Mouse (Mus musculus) hindbrain, embryonic 10.5 days (tissue): Measurements from ENCODE around the gene Fat2. TPM values are rescaled to one million over a fixed set of nuclear protein-coding genes. Genes with fewer than 3 reads are reported as not detected.

Source experiments
- DNase-seq: peaks from one replicate; pipeline ENCODE4 v3.0.0-alpha.2; 2017; ENCODE audit warnings: low spot score
- H3K27ac ChIP-seq: fragments of 300-500 bp; sonication (generic); 2 replicates; pipeline ENCODE4 v1.5.1; 2016; ENCODE audit warnings: mild to moderate bottlenecking, moderate library complexity
- H3K27me3 ChIP-seq: fragments of 300-500 bp; sonication (generic); 2 replicates; pipeline ENCODE4 v1.6.1; 2016; ENCODE audit warnings: mild to moderate bottlenecking; ENCODE audit not compliant: poor library complexity, insufficient read depth, severe bottlenecking
- H3K36me3 ChIP-seq: fragments of 300-500 bp; sonication (generic); 2 replicates; pipeline ENCODE4 v1.6.1; 2016; ENCODE audit warnings: mild to moderate bottlenecking, moderate library complexity
- H3K4me1 ChIP-seq: fragments of 300-500 bp; sonication (generic); replicated peaks from 2 replicates; pipeline ENCODE4 v1.6.1; 2016; ENCODE audit warnings: mild to moderate bottlenecking
- H3K4me3 ChIP-seq: fragments of 300-500 bp; sonication (generic); 2 replicates; pipeline ENCODE4 v1.5.1; 2016; ENCODE audit warnings: mild to moderate bottlenecking, moderate library complexity
- H3K9me3 ChIP-seq: fragments of 300-500 bp; sonication (generic); 2 replicates; pipeline ENCODE4 v1.6.1; 2016; ENCODE audit warnings: mild to moderate bottlenecking, moderate library complexity
- WGBS: fragments of 180-500 bp; shearing (Covaris S2); methylation state at CpG from one replicate; pipeline ENCODE4 v1.1.7; 2016; 5-methylcytosine and 5-hydroxymethylcytosine counted together
- polyA plus RNA-seq: library from polyadenylated mRNA; unstranded; fragments of >200 nt; fragmentation: Nextera tagmentation; extraction: Ambion mirVana; gene quantifications from 2 replicates; pipeline ENCODE4 v1.2.1, GENCODE M21; 2016

Fat2 gene
- polyA plus RNA-seq, 1 experiment from 2014 or later, result 0.01 TPM

DNA sequence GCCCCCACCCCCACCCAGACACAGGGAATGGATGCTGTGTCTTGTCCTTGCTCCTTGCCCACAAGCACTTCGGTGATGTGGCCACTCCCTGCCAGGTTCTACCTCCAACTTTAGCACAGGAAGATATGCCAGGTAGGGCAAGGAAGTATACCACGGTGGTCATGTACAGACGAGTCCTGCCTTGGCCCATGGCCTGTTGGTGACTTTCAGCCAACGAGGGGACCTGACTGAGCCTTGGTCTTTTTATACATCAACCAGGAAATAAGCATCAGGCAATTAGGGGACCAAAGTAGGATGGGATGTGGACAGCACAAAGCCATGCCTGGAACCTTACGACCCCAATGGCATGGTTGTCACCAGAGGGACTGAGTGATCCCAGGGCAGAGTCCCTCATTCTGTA, 9.3 kb downstream of the Fat2 start:
- 86% methylated on average over 5 of the region's 5 CpGs for WGBS
- Histone ChIP-seq H3K9me3 (no peaks in the 10 kb centered on the region), H3K4me3 (no peak overlapping the region), H3K4me1 (no peaks in the 10 kb centered on the region), H3K27ac (no peak overlapping the region), H3K27me3 (no peaks in the 10 kb centered on the region), H3K36me3 (no peaks in the 10 kb centered on the region)
- DNase-seq, result no peak

GRCm38 (mm10) chr11:55326211-55326610, 10.2 kb downstream of the Fat2 start:
- DNase-seq, result no peak

GRCm38 (mm10) chr11:55323854-55324253, 12.5 kb downstream of the Fat2 start:
- no peaks in the 10 kb centered on the region for H3K36me3 ChIP-seq
- H3K9me3 ChIP-seq, result no peaks in the 10 kb centered on the region
- no peak overlapping the region for H3K27ac ChIP-seq
- DNase-seq, result no peak
- H3K4me1 ChIP-seq, result no peaks in the 10 kb centered on the region
- no peaks in the 10 kb centered on the region for H3K27me3 ChIP-seq
- H3K4me3 ChIP-seq, result no peak overlapping the region
- 62% methylated on average over 8 of the region's 8 CpGs for WGBS

More at GRCm38 (mm10) chr11:55326211-55326610, 10.2 kb downstream of the Fat2 start:
- H3K4me1 ChIP-seq, result no peaks in the 10 kb centered on the region
- H3K36me3 ChIP-seq, result no peaks in the 10 kb centered on the region
- H3K4me3 ChIP-seq, result no peak overlapping the region
- H3K27me3 ChIP-seq, result no peaks in the 10 kb centered on the region
- no peak overlapping the region for H3K27ac ChIP-seq
- H3K9me3 ChIP-seq, result no peaks in the 10 kb centered on the region
- WGBS, result 90% methylated on average over 7 of the region's 7 CpGs

GRCm38 (mm10) chr11:55320990-55321389, 15.4 kb downstream of the Fat2 start:
- H3K36me3 ChIP-seq, result no peaks in the 10 kb centered on the region
- 76% methylated on average over 2 of the region's 2 CpGs for WGBS
- H3K9me3 ChIP-seq, result no peaks in the 10 kb centered on the region
- H3K27ac ChIP-seq, result no peak overlapping the region
- H3K4me3 ChIP-seq, result no peak overlapping the region
- DNase-seq, result no peak
- no peaks in the 10 kb centered on the region for H3K27me3 ChIP-seq
- no peaks in the 10 kb centered on the region for H3K4me1 ChIP-seq

DNA sequence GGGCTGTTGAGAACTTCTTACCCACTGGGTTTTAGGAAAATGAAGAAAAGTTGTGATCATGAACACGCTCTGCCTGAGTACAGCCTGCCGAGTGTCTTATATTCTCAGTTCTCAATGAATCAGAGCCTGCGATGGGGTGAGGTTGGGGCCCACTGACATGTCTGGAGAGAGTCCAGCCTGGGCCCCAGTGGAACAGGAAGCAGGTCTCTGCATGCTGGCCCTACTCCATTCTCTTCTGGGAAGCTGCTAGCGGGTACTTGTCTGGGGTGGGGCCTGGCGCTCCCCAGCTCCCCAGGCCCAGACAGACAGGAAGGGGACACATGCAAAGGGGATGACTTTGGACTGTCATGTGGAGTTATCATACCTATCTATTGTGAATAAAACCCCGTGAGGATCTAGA, 20.4 kb downstream of the Fat2 start:
- H3K4me1 ChIP-seq, result peaks cover 11% of the 10 kb centered on the region
- no peak for DNase-seq
- H3K9me3 ChIP-seq, result no peaks in the 10 kb centered on the region
- peaks cover 16% of the 10 kb centered on the region for H3K27me3 ChIP-seq
- no peaks in the 10 kb centered on the region for H3K36me3 ChIP-seq
- H3K27ac ChIP-seq, result no peak overlapping the region
- 84% methylated on average over 6 of the region's 6 CpGs for WGBS
- H3K4me3 ChIP-seq, result no peak overlapping the region

GRCm38 (mm10) chr11:55314704-55315047, 21.7 kb downstream of the Fat2 start:
- no peaks in the 10 kb centered on the region for H3K9me3 ChIP-seq
- H3K4me3 ChIP-seq, result no peak overlapping the region
- peaks cover 16% of the 10 kb centered on the region for H3K27me3 ChIP-seq
- no peak overlapping the region for H3K27ac ChIP-seq
- 47% methylated on average over 2 of the region's 2 CpGs for WGBS
- DNase-seq, result no peak
- peaks cover 11% of the 10 kb centered on the region for H3K4me1 ChIP-seq
- no peaks in the 10 kb centered on the region for H3K36me3 ChIP-seq

GRCm38 (mm10) chr11:55313768-55314703, 22.3 kb downstream of the Fat2 start:
- WGBS, result 25% methylated on average over 29 of the region's 29 CpGs
- no peaks in the 10 kb centered on the region for H3K36me3 ChIP-seq
- H3K27ac ChIP-seq, result no peak overlapping the region
- peaks cover 16% of the 10 kb centered on the region for H3K27me3 ChIP-seq
- DNase-seq, result no peak
- no peak overlapping the region; the same call in 1 of the 2 replicates for H3K4me3 ChIP-seq
- H3K9me3 ChIP-seq, result 0 out of 2 replicates have a peak, but pooled peaks cover 4% of the 10 kb centered on the region
- peaks cover 11% of the 10 kb centered on the region for H3K4me1 ChIP-seq

GRCm38 (mm10) chr11:55302350-55302749, 34.0 kb downstream of the Fat2 start:
- no peak for DNase-seq
- no peaks in the 10 kb centered on the region for H3K4me1 ChIP-seq
- H3K9me3 ChIP-seq, result no peaks in the 10 kb centered on the region
- 67% methylated on average over 4 of the region's 4 CpGs for WGBS
- H3K36me3 ChIP-seq, result no peaks in the 10 kb centered on the region
- H3K4me3 ChIP-seq, result no peak overlapping the region
- H3K27ac ChIP-seq, result no peak overlapping the region
- no peaks in the 10 kb centered on the region for H3K27me3 ChIP-seq

DNA sequence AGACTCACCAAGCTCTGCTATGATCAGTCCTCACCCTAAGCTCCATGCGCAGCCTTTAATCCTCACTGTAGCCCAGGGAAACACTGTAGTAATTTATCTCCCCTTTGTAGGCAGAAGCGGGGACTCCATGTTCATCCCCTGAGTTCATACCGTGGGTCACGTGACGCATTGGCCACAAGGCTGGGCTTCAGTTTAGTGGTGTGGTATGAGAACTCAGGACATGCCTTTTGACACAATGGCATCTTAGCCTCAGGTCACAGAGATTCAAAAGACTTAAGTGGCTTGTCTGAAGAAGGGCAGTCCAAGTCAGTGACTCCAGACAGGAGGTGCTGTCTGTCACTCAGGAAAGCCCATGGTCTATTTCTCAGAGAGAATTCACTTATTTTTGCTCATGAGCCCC, 43.2 kb downstream of the Fat2 start:
- 89% methylated on average over 5 of the region's 5 CpGs for WGBS
- Histone ChIP-seq H3K4me1 (no peaks in the 10 kb centered on the region), H3K9me3 (no peaks in the 10 kb centered on the region), H3K27me3 (no peaks in the 10 kb centered on the region), H3K36me3 (no peaks in the 10 kb centered on the region), H3K27ac (no peak overlapping the region), H3K4me3 (no peak overlapping the region)
- DNase-seq, result no peak

GRCm38 (mm10) chr11:55291901-55292300, 44.5 kb downstream of the Fat2 start:
- 88% methylated on average over 7 of the region's 7 CpGs for WGBS
- Histone ChIP-seq H3K27me3 (no peaks in the 10 kb centered on the region), H3K4me1 (no peaks in the 10 kb centered on the region), H3K4me3 (no peak overlapping the region), H3K27ac (no peak overlapping the region), H3K9me3 (no peaks in the 10 kb centered on the region), H3K36me3 (no peaks in the 10 kb centered on the region)
- no peak for DNase-seq

DNA sequence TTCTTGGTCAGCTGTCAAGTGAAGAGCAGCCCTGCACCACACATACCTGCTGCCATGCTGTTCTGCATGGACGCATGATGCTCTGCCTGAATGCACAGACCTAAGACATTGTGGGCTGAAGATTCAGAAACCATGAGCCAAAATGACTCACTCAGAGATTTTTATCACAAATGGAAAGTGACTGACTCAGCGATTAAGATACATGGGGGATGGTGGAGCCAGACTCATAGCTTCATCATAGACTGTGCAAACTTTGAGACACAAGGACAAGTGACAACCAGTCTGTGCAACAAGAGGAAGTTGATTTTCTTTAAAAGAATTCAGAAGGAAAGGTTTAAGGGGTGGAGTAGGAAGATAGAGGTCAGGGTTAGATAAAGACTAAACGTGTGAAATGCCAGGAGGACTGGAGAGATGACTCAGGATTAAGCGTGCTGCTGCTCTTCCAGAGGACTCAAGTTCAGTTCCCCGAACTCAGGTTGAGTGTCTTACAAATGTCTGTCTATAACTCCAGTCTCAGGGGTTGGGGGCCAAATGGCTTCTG, 46.4 kb downstream of the Fat2 start:
- H3K9me3 ChIP-seq, result no peaks in the 10 kb centered on the region
- 84% methylated on average over 5 of the region's 5 CpGs for WGBS

GRCm38 (mm10) chr11:55274756-55275155, 61.6 kb downstream of the Fat2 start:
- no peak for DNase-seq
- Histone ChIP-seq H3K4me3 (no peak overlapping the region), H3K27ac (no peak overlapping the region), H3K36me3 (no peaks in the 10 kb centered on the region), H3K4me1 (no peaks in the 10 kb centered on the region), H3K27me3 (no peaks in the 10 kb centered on the region), H3K9me3 (no peaks in the 10 kb centered on the region)
- WGBS, result 80% methylated on average over 6 of the region's 6 CpGs

More for the DNA sequence above, 46.4 kb downstream of the Fat2 start:
- Histone ChIP-seq H3K27ac (no peak overlapping the region), H3K36me3 (no peaks in the 10 kb centered on the region), H3K4me3 (no peak overlapping the region), H3K27me3 (no peaks in the 10 kb centered on the region), H3K4me1 (no peaks in the 10 kb centered on the region)
- no peak for DNase-seq

- 93% methylated on average over 6 of the region's 6 CpGs for WGBS
- Histone ChIP-seq H3K9me3 (no peaks in the 10 kb centered on the region), H3K36me3 (no peaks in the 10 kb centered on the region)
These were observed 67.8 kb downstream of the Fat2 start for GRCm38 (mm10) chr11:55268580-55268979.

More at GRCm38 (mm10) chr11:55268580-55268979, 67.8 kb downstream of the Fat2 start:
- no peak overlapping the region for H3K4me3 ChIP-seq
- no peak overlapping the region for H3K27ac ChIP-seq
- DNase-seq, result no peak
- no peaks in the 10 kb centered on the region for H3K4me1 ChIP-seq
- no peaks in the 10 kb centered on the region for H3K27me3 ChIP-seq
